Mouse (Mus musculus) ES-Bruce4 (cell line): ENCODE data around the gene Apoe. TPM values are rescaled to one million over a fixed set of nuclear protein-coding genes. Genes with fewer than 3 reads are reported as not detected.

Source experiments
- H3K27ac ChIP-seq: 2 replicates; pipeline ENCODE4 v1.5.1; 2012; ENCODE audit warnings: low read length, inconsistent platforms; ENCODE audit not compliant: insufficient read depth
- H3K27me3 ChIP-seq: 2 replicates; pipeline ENCODE4 v1.6.1; 2012; ENCODE audit warnings: mild to moderate bottlenecking, low read length, inconsistent platforms; ENCODE audit not compliant: control insufficient read depth, poor library complexity, insufficient read depth, severe bottlenecking
- H3K36me3 ChIP-seq: 2 replicates; pipeline ENCODE4 v1.6.1; 2012; ENCODE audit warnings: inconsistent platforms, mild to moderate bottlenecking, low read length, moderate library complexity; ENCODE audit not compliant: control insufficient read depth, poor library complexity, insufficient read depth, severe bottlenecking
- H3K4me1 ChIP-seq: one replicate; pipeline ENCODE4 v1.8.1; 2011; ENCODE audit warnings: low read length; ENCODE audit not compliant: control insufficient read depth, insufficient read depth
- H3K4me3 ChIP-seq: 2 replicates; pipeline ENCODE4 v1.5.1; 2011; ENCODE audit warnings: low read depth, mild to moderate bottlenecking, low read length
- H3K9ac ChIP-seq: 2 replicates; pipeline ENCODE4 v1.6.1; 2012; ENCODE audit warnings: low read depth, mild to moderate bottlenecking, inconsistent platforms; ENCODE audit not compliant: poor library complexity, severe bottlenecking
- H3K9me3 ChIP-seq: replicated peaks from 2 replicates; pipeline ENCODE4 v1.6.1; 2012; ENCODE audit warnings: mild to moderate bottlenecking, low read length, inconsistent platforms; ENCODE audit not compliant: control insufficient read depth, poor library complexity, insufficient read depth, severe bottlenecking
- CTCF ChIP-seq: IDR thresholded peaks from one replicate; pipeline ENCODE4 v1.8.1; 2011; ENCODE audit warnings: low read depth, low read length
- EP300 ChIP-seq: IDR thresholded peaks from 2 replicates; pipeline ENCODE4 v1.6.1; 2011; ENCODE audit warnings: low read depth, low read length; ENCODE audit not compliant: insufficient read depth
- POLR2A ChIP-seq: IDR thresholded peaks from one replicate; pipeline ENCODE4 v1.8.1; 2011; ENCODE audit warnings: low read length; ENCODE audit not compliant: insufficient read depth
- polyA plus RNA-seq: library from polyadenylated mRNA; stranded (reverse); fragments of >200 nt; gene quantifications from 2 replicates; pipeline ENCODE4 v1.2.4, GENCODE M21; 2011; ENCODE audit warnings: low read depth; ENCODE audit not compliant: missing spikeins, insufficient read depth, insufficient read length

Gene Apoe
- polyA plus RNA-seq, 1 experiment, result 1,048 TPM

DNA sequence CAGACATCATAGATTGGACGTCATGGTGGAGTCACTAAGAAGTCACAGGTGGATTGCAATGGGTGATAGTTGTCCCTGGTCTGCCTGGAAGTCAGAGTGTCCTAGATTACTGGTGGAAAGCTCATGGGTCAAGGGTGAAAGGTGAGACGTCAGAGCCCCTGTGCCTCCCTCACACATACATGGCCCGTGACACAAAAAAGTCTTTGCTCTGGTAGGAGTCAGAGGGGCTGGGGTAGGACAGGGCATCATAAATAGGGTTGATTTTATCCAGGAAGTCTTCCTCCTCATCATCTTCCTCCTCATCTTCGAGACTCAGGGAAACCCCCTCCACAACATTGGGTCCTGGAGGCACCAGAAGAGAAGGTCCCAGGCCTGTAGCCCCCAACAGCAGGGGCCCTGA lies 18.4 kb upstream of the Apoe start:
- no peak overlapping the region for H3K27ac ChIP-seq
- H3K4me3 ChIP-seq, result no peak overlapping the region
- H3K9me3 ChIP-seq, result no peaks in the 10 kb centered on the region; the same call in 1 of the 2 replicates
- H3K4me1 ChIP-seq, result no peaks in the 10 kb centered on the region
- no peaks in the 10 kb centered on the region for H3K27me3 ChIP-seq
- H3K9ac ChIP-seq, result no peak overlapping the region
- no peak for TF ChIP-seq CTCF
- TF ChIP-seq EP300, result no peak
- TF ChIP-seq POLR2A, result no peak
- peaks cover 14% of the 10 kb centered on the region for H3K36me3 ChIP-seq

DNA sequence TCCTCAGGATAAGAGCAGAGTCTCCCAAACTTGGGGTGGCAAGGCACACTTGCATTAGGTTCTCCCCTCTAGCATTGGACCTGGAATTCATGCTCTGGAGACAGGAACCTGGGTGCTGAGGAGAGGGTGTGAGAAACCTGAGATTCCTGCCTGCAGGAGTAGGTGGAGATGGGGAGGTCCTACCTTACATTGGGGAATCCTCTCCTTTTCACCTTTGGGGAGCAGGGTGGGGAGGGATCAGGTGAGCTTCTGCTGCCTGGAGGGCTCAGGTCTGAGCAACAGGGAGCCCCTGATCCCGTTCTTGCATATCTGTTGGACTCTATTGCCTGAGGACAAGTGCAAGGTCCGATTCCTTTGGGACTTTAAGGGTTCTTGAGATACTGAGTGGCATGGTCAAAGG lies 17.8 kb upstream of the Apoe start:
- H3K9ac ChIP-seq, result peak overlapping the region; percentile 80
- peaks cover 18% of the 10 kb centered on the region for H3K36me3 ChIP-seq
- H3K9me3 ChIP-seq, result no peaks in the 10 kb centered on the region; the same call in 1 of the 2 replicates
- peak overlapping the region; percentile 98 for H3K27ac ChIP-seq
- no peaks in the 10 kb centered on the region for H3K27me3 ChIP-seq
- no peaks in the 10 kb centered on the region for H3K4me1 ChIP-seq
- no peak overlapping the region for H3K4me3 ChIP-seq
- no peak for TF ChIP-seq POLR2A
- no peak for TF ChIP-seq EP300
- no peak for TF ChIP-seq CTCF

DNA sequence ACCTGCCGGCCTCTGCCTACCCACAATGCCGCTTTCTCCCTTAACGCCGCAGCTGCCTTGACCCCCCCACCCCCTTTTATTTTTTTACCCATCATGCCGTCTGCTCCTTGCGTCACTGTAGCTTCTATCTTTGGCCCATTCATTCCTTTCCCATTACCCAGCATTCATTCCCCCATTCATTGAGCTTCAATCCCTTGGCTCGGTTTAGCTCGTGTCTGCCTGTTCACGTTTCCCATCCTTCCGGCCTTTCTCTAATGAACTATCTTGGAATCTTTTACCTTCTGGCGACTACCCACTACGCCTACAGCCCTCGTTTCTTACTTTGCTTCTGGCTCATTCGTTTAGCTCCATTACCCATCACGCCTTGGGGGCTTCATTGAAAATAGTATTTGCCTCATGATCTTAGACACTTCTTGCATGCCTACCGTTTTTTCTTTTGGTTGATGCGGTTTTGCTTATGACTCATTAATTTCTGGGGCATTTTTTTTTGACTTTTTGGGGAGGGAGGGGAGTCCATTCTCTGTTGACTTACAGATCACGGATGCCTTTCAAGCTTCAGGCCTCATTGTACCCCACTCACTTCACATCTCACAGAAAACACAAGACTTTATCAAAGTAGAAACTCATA lies 17.2 kb upstream of the Apoe start:
- Histone ChIP-seq H3K4me3 (peak overlapping the region; percentile 86), H3K36me3 (peaks cover 23% of the 10 kb centered on the region), H3K27me3 (no peaks in the 10 kb centered on the region), H3K9ac (peak overlapping the region; percentile 80), H3K9me3 (no peaks in the 10 kb centered on the region; the same call in 1 of the 2 replicates), H3K4me1 (no peaks in the 10 kb centered on the region), H3K27ac (peak overlapping the region; percentile 98)
- TF ChIP-seq POLR2A (no peak), CTCF (no peak), EP300 (no peak)

DNA sequence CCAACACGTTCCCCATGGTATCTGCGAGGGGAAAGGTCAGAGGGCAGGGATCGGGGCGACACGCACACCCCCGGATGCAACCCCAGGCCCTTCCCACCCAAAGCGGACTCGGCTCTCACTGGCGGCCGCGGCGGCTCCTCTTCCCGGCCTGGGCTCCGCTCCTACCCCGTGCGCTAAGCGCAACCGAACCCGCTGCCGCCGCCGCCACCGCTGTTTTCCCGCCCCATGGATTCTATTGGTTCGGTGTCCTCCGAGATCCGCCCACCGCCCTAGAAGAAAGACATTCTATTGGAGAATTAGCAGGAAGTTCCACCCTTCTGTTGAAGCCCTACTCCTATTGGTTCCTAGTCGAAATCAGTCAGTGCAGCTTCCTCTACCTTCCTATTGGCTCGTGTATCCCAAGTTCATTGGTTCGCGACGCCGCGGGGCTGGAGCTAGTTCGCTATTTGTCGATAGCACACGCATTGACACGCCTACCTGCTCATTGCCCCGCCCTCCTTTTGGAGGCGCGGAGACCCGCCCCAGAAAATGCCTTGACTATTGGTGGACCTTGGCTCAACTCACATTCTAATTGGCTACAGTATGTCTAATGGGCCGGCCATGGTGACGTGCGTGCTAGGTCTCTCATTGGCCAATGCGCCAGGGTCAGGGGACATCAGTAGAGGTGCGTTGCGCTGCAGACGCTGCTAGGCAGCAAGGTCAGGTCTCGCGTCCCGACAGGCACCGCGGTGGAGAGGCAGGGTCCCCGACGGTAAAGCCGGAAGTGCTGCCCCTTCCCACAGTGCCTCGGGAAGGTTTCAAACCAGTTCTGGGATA lies 16.5 kb upstream of the Apoe start, which contains the start of gene Tomm40:
Gene Tomm40 (minus strand): TSS at position 200 of the 816 bp plus-strand sequence.
- Histone ChIP-seq H3K36me3 (peaks cover 28% of the 10 kb centered on the region), H3K9ac (peak within 1 kb of the TSS; percentile 96), H3K4me3 (peak within 1 kb of the TSS; percentile 97)

DNA sequence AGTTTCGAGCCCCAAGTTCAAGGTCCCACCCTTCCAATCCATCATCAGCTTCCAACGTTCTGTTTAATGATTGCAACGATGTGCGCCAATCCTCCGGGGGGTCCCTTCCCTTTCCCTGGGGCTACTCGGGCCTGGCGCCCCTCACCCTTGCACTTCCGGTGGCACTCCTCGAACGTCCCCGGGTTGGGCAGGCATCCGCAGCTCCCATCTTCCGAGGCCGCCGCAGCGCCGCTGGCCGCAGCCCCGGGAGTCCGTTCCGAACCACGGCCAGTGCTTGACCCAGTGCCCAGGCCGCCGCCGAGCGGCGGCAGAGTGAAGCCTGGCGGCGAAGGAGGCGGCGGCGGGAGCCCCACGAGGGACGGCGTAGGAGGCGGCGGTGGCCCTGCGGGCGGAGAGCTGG lies 15.8 kb upstream of the Apoe start:
- H3K9ac ChIP-seq, result peak overlapping the region; percentile 96
- no peaks in the 10 kb centered on the region for H3K4me1 ChIP-seq
- peaks cover 32% of the 10 kb centered on the region for H3K36me3 ChIP-seq
- no peaks in the 10 kb centered on the region for H3K9me3 ChIP-seq
- H3K27me3 ChIP-seq, result no peaks in the 10 kb centered on the region
- TF ChIP-seq CTCF (no peak), POLR2A (no peak), EP300 (no peak)
- peak overlapping the region; percentile 41 for H3K27ac ChIP-seq
- H3K4me3 ChIP-seq, result peak overlapping the region; percentile 97

More for the DNA sequence above, 16.5 kb upstream of the Apoe start, which contains the start of gene Tomm40:
- no peak for TF ChIP-seq CTCF
- no peak for TF ChIP-seq EP300
- no peak for TF ChIP-seq POLR2A
- no peaks in the 10 kb centered on the region for H3K27me3 ChIP-seq
- peak within 1 kb of the TSS; percentile 98 for H3K27ac ChIP-seq
- no peaks in the 10 kb centered on the region for H3K9me3 ChIP-seq
- no peaks in the 10 kb centered on the region for H3K4me1 ChIP-seq
